Mouse (Mus musculus) spleen, adult 2 months (tissue): ENCODE measurements around the gene Gtpbp1. TPM values are rescaled to one million over a fixed set of nuclear protein-coding genes. Genes with fewer than 3 reads are reported as not detected.
A peak's percentile ranks its signal among the peaks of the same experiment; 100 is the strongest.

Experiments used
- DNase-seq, 2 experiments: peaks; one replicate each; pipeline versions ENCODE4 v3.0.0 to v3.0.0-alpha.2; 2012 to 2021; ENCODE audit warnings: low spot score in 2 of 2, low read depth in 1 of 2
- H3K27ac ChIP-seq: fragments of 200-500 bp; 2 replicates; pipeline ENCODE4 v1.5.1; 2012; ENCODE audit warnings: low read length, inconsistent platforms; ENCODE audit not compliant: insufficient read depth
- H3K27me3 ChIP-seq: fragments of 200-500 bp; 2 replicates; pipeline ENCODE4 v1.6.1; 2012; ENCODE audit warnings: mild to moderate bottlenecking, moderate library complexity, low read length, inconsistent platforms; ENCODE audit not compliant: control insufficient read depth, insufficient read depth
- H3K36me3 ChIP-seq: fragments of 200-500 bp; 2 replicates; pipeline ENCODE4 v1.6.1; 2012; ENCODE audit warnings: mild to moderate bottlenecking, low read length, inconsistent platforms; ENCODE audit not compliant: control insufficient read depth, insufficient read depth
- H3K4me1 ChIP-seq: fragments of 200-500 bp; 2 replicates; pipeline ENCODE4 v1.6.1; 2011; ENCODE audit warnings: inconsistent platforms; ENCODE audit not compliant: control insufficient read depth, insufficient read depth, insufficient read length
- H3K4me3 ChIP-seq: fragments of 200-500 bp; 2 replicates; pipeline ENCODE4 v1.5.1; 2011; ENCODE audit warnings: mild to moderate bottlenecking, inconsistent platforms; ENCODE audit not compliant: insufficient read depth, insufficient read length; ENCODE audit errors: extremely low read depth
- CTCF ChIP-seq: fragments of 200-500 bp; IDR thresholded peaks from 2 replicates; pipeline ENCODE4 v1.5.1; 2011; ENCODE audit warnings: mild to moderate bottlenecking, inconsistent platforms; ENCODE audit not compliant: insufficient read depth, insufficient read length, insufficient replicate concordance; ENCODE audit errors: extremely low read depth
- POLR2A ChIP-seq: fragments of 200-500 bp; IDR thresholded peaks from 2 replicates; pipeline ENCODE4 v1.6.1; 2011; ENCODE audit warnings: low read depth, low read length, inconsistent platforms
- WGBS: fragments of 180-500 bp; shearing (Covaris S2); methylation state at CpG from one replicate; pipeline ENCODE4 v1.1.7; 2018; 5-methylcytosine and 5-hydroxymethylcytosine counted together
- polyA plus RNA-seq: library from polyadenylated mRNA; depleted of rRNA; stranded (reverse); fragments of >200 nt; gene quantifications from 2 replicates; pipeline ENCODE4 v1.2.3, GENCODE M21; 2012; rRNA removed

Gtpbp1 gene
- polyA plus RNA-seq, 1 experiment, result 40.3 TPM

- Histone ChIP-seq H3K36me3 (no peaks in the 10 kb centered on the region), H3K27me3 (no peaks in the 10 kb centered on the region), H3K4me3 (no peak overlapping the region), H3K27ac (no peak overlapping the region), H3K4me1 (peaks cover 5% of the 10 kb centered on the region; the same call in 1 of the 2 replicates)
- 88% methylated on average over 10 of the region's 10 CpGs for WGBS
- DNase-seq, result no peak
- TF ChIP-seq CTCF, result no peak
- no peak for TF ChIP-seq POLR2A
Observed at GRCm38 (mm10) chr15:79766168-79766567, 75.5 kb downstream of the Gtpbp1 start.

- Histone ChIP-seq H3K4me1 (peaks cover 5% of the 10 kb centered on the region; the same call in 1 of the 2 replicates), H3K4me3 (no peak overlapping the region), H3K36me3 (no peaks in the 10 kb centered on the region), H3K27ac (no peak overlapping the region), H3K27me3 (no peaks in the 10 kb centered on the region)
- no peak for DNase-seq
- TF ChIP-seq CTCF (no peak), POLR2A (no peak)
- WGBS, result 90% methylated on average over 10 of the region's 10 CpGs
Observed at GRCm38 (mm10) chr15:79766586-79767071, 76.0 kb downstream of the Gtpbp1 start.

GRCm38 (mm10) chr15:79767327-79767961 lies 76.8 kb downstream of the Gtpbp1 start:
- Histone ChIP-seq H3K27ac (no peak overlapping the region), H3K36me3 (no peaks in the 10 kb centered on the region), H3K4me1 (peaks cover 5% of the 10 kb centered on the region; the same call in 1 of the 2 replicates), H3K4me3 (no peak overlapping the region), H3K27me3 (no peaks in the 10 kb centered on the region)
- no peak for DNase-seq
- TF ChIP-seq POLR2A, result no peak
- no peak for TF ChIP-seq CTCF
- WGBS, result 74% methylated on average over 16 of the region's 16 CpGs

DNA sequence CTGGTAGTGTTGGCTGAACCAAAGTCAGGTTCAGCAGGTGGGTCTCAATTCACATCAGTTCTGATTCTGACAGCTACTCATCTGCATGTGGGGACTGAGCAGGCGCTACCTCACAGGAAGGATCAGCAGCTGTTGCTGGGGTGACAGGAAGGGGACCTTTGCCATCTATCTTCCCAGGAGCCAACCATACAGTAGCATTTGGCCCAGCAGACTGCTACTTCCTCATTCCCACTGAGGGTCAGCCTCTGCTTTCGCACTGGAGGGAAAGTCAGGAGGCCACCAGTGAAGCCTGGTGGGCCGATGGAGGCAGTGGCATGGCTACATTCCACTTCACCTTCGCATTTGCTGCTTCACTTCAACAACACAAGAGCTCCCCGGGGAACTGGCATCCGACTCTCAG lies 77.7 kb downstream of the Gtpbp1 start:
- peaks cover 5% of the 10 kb centered on the region; the same call in 1 of the 2 replicates for H3K4me1 ChIP-seq
- no peak for DNase-seq
- H3K27ac ChIP-seq, result peak overlapping the region; percentile 39
- 12% methylated on average over 6 of the region's 6 CpGs for WGBS
- H3K4me3 ChIP-seq, result no peak overlapping the region
- TF ChIP-seq POLR2A (no peak), CTCF (no peak)
- no peaks in the 10 kb centered on the region for H3K36me3 ChIP-seq
- H3K27me3 ChIP-seq, result no peaks in the 10 kb centered on the region

GRCm38 (mm10) chr15:79770629-79771240 lies 80.1 kb downstream of the Gtpbp1 start:
- no peak for TF ChIP-seq POLR2A
- TF ChIP-seq CTCF, result no peak
- H3K36me3 ChIP-seq, result no peaks in the 10 kb centered on the region
- no peak for DNase-seq
- WGBS, result 87% methylated on average over 21 of the region's 21 CpGs
- no peak overlapping the region for H3K4me3 ChIP-seq
- no peak overlapping the region for H3K27ac ChIP-seq
- no peaks in the 10 kb centered on the region for H3K27me3 ChIP-seq
- peaks cover 7% of the 10 kb centered on the region; the same call in 1 of the 2 replicates for H3K4me1 ChIP-seq

Other genes with a start within 250 kb of the Gtpbp1 start
- gene Csnk1e, start 235.3 kb upstream of the Gtpbp1 start, polyA plus RNA-seq, result 26.3 and 31.3 TPM in 2 replicates
- not detected in 2 replicates for gene Kcnj4, start 185.6 kb upstream of the Gtpbp1 start, polyA plus RNA-seq
- 1.8 and 2.3 TPM in 2 replicates for gene Kdelr3, start 174.4 kb upstream of the Gtpbp1 start, polyA plus RNA-seq
- 158 and 200 TPM in 2 replicates for gene Ddx17, start 144.1 kb upstream of the Gtpbp1 start, polyA plus RNA-seq
- gene Dmc1, start 85.7 kb upstream of the Gtpbp1 start, polyA plus RNA-seq, result 0.07 and 0.13 TPM in 2 replicates
- 0.28 and 0.41 TPM in 2 replicates for gene Fam227a, start 31.9 kb upstream of the Gtpbp1 start, polyA plus RNA-seq
- gene Cby1, start 31.6 kb upstream of the Gtpbp1 start, polyA plus RNA-seq, result 3.9 and 4.2 TPM in 2 replicates
- 18.7 and 19.5 TPM in 2 replicates for gene Tomm22, start 20.0 kb upstream of the Gtpbp1 start, polyA plus RNA-seq
- gene Josd1, start 2.9 kb upstream of the Gtpbp1 start, polyA plus RNA-seq, result 11.5 and 16.3 TPM in 2 replicates
- 101 and 116 TPM in 2 replicates for gene Sun2, start 51.7 kb downstream of the Gtpbp1 start, polyA plus RNA-seq
- 18.1 and 21.3 TPM in 2 replicates for gene Dnal4, start 87.0 kb downstream of the Gtpbp1 start, polyA plus RNA-seq
- 1.3 and 1.7 TPM in 2 replicates for gene Nptxr, start 113.9 kb downstream of the Gtpbp1 start, polyA plus RNA-seq
- gene Npcd, start 143.4 kb downstream of the Gtpbp1 start, polyA plus RNA-seq, result 0.13 and 0.68 TPM in 2 replicates
- gene Cbx6, start 143.8 kb downstream of the Gtpbp1 start, polyA plus RNA-seq, result 24.4 and 33.6 TPM in 2 replicates
- 99.9 and 104 TPM in 2 replicates for gene Apobec3, start 200.8 kb downstream of the Gtpbp1 start, polyA plus RNA-seq